Mouse (Mus musculus) liver, embryonic 14.5 days (tissue): ENCODE measurements around the gene Fbxo46. TPM values are rescaled to one million over a fixed set of nuclear protein-coding genes. Genes with fewer than 3 reads are reported as not detected.

Source experiments
- ATAC-seq: fragments of 200-750 bp; cut with Nextera tagmentation; 2 replicates; pipeline ENCODE4 v1.8.0; 2017; ENCODE audit warnings: moderate number of reproducible peaks, mild to moderate bottlenecking, moderate library complexity; ENCODE audit not compliant: insufficient read depth
- DNase-seq, 3 experiments: peaks; one replicate each; pipeline ENCODE4 v3.0.0-alpha.2; 2012 to 2013; ENCODE audit warnings: low read depth in 3 of 3, low spot score in 3 of 3
- H3K27ac ChIP-seq: fragments of 300-500 bp; sonication (generic); 2 replicates; pipeline ENCODE4 v1.5.1; 2014; ENCODE audit warnings: moderate library complexity, mild to moderate bottlenecking, control low read depth, inconsistent platforms
- H3K27me3 ChIP-seq: fragments of 300-500 bp; sonication (generic); 2 replicates; pipeline ENCODE4 v1.6.1; 2014; ENCODE audit warnings: mild to moderate bottlenecking, low read length, moderate library complexity; ENCODE audit not compliant: control insufficient read depth, insufficient read depth
- H3K36me3 ChIP-seq: fragments of 300-500 bp; sonication (generic); replicated peaks from 2 replicates; pipeline ENCODE4 v1.6.1; 2014; ENCODE audit warnings: low read depth; ENCODE audit not compliant: control insufficient read depth, insufficient read depth
- H3K4me1 ChIP-seq, 2 experiments: fragments of 200-500 bp in 1 of 2; fragments of 300-500 bp in 1 of 2; sonication (generic) in 1 of 2; replicated peaks; 2 replicates each; pipeline ENCODE4 v1.6.1; 2012 to 2014; ENCODE audit warnings: antibody characterized with exemption in 1 of 2, inconsistent platforms in 1 of 2, low read length in 1 of 2; ENCODE audit not compliant: control insufficient read depth in 2 of 2, insufficient read depth in 2 of 2
- H3K4me2 ChIP-seq: fragments of 300-500 bp; sonication (generic); 2 replicates; pipeline ENCODE4 v1.6.1; 2014; ENCODE audit warnings: low read depth, mild to moderate bottlenecking, control low read depth, moderate library complexity
- H3K4me3 ChIP-seq, 2 experiments: fragments of 200-500 bp in 1 of 2; fragments of 300-500 bp in 1 of 2; sonication (generic) in 1 of 2; 2 replicates each; pipeline ENCODE4 v1.5.1; 2012 to 2014; ENCODE audit warnings: low read depth in 2 of 2, low read length in 2 of 2, mild to moderate bottlenecking in 2 of 2, control low read depth in 1 of 2, inconsistent platforms in 1 of 2, moderate library complexity in 1 of 2; ENCODE audit not compliant: insufficient read depth in 1 of 2
- H3K9ac ChIP-seq: fragments of 300-500 bp; sonication (generic); replicated peaks from 2 replicates; pipeline ENCODE4 v1.6.1; 2014; ENCODE audit warnings: mild to moderate bottlenecking, control low read depth, moderate library complexity
- H3K9me3 ChIP-seq: fragments of 300-500 bp; sonication (generic); 2 replicates; pipeline ENCODE4 v1.6.1; 2016; ENCODE audit warnings: low read length, mixed read lengths; ENCODE audit not compliant: control insufficient read depth
- CTCF ChIP-seq: IDR thresholded peaks from 2 replicates; pipeline ENCODE4 v1.5.1; 2016; ENCODE audit warnings: antibody characterized with exemption, low read depth, control low read depth
- EP300 ChIP-seq: IDR thresholded peaks from 2 replicates; pipeline ENCODE4 v1.6.1; 2016; ENCODE audit warnings: antibody characterized with exemption, low read depth
- WGBS: fragments of 180-500 bp; shearing (Covaris S2); extraction: QIAGEN DNeasy Blood & Tissue Kit; methylation state at CpG from one replicate; pipeline ENCODE4 v1.1.7; 2014; ENCODE audit not compliant: insufficient replicate concordance; 5-methylcytosine and 5-hydroxymethylcytosine counted together
- polyA plus RNA-seq, 2 experiments: library from polyadenylated mRNA; depleted of rRNA in 1 of 2; stranded (reverse) in 1 of 2; unstranded in 1 of 2; fragments of >200 nt; fragmentation: Nextera tagmentation in 1 of 2; extraction: Ambion mirVana in 1 of 2; gene quantifications; 2 replicates each; pipeline versions ENCODE4 v1.2.1 to v1.2.3; 2012 to 2014

Gene Fbxo46
- polyA plus RNA-seq, 2 experiments: 2.0 to 2.6 TPM

- ATAC-seq: no peak
- H3K4me1 ChIP-seq: peaks cover 0 to 8% of the 10 kb centered on the region in 2 experiments; a peak in 1 of 4 replicates
- no peak overlapping the region for H3K9ac ChIP-seq
- WGBS: 64% methylated on average over 7 of the region's 7 CpGs
- no peak for DNase-seq
- H3K9me3 ChIP-seq: no peaks in the 10 kb centered on the region
- TF ChIP-seq CTCF: no peak
- no peak for TF ChIP-seq EP300
- H3K4me3 ChIP-seq: no peak overlapping the region
- no peaks in the 10 kb centered on the region for H3K36me3 ChIP-seq
- no peak overlapping the region for H3K4me2 ChIP-seq
- H3K27ac ChIP-seq: no peak overlapping the region
- H3K27me3 ChIP-seq: peaks cover 25% of the 10 kb centered on the region
These were observed 20.8 kb upstream of the Fbxo46 start for GRCm38 (mm10) chr7:19098811-19099210.

GRCm38 (mm10) chr7:19100290-19100689 is 19.4 kb upstream of the Fbxo46 start:
- Histone ChIP-seq H3K9ac (no peak overlapping the region), H3K36me3 (no peaks in the 10 kb centered on the region), H3K9me3 (no peaks in the 10 kb centered on the region), H3K4me1 (peaks cover 0 to 8% of the 10 kb centered on the region in 2 experiments; a peak in 1 of 4 replicates), H3K27ac (no peak overlapping the region), H3K4me3 (no peak overlapping the region), H3K27me3 (peaks cover 17% of the 10 kb centered on the region), H3K4me2 (no peak overlapping the region)
- WGBS: 43% methylated on average over 1 of the region's 1 CpGs
- no peak for TF ChIP-seq CTCF
- no peak for TF ChIP-seq EP300
- ATAC-seq: no peak
- DNase-seq: no peak

GRCm38 (mm10) chr7:19103741-19104140 is 15.9 kb upstream of the Fbxo46 start:
- Histone ChIP-seq H3K4me2 (no peak overlapping the region), H3K9ac (no peak overlapping the region), H3K36me3 (no peaks in the 10 kb centered on the region), H3K9me3 (no peaks in the 10 kb centered on the region), H3K27me3 (no peaks in the 10 kb centered on the region), H3K27ac (no peak overlapping the region), H3K4me1 (no peaks in the 10 kb centered on the region), H3K4me3 (no peak overlapping the region)
- ATAC-seq: no peak
- no peak for TF ChIP-seq EP300
- TF ChIP-seq CTCF: no peak
- DNase-seq: no peak

GRCm38 (mm10) chr7:19104486-19104885 is 15.2 kb upstream of the Fbxo46 start:
- 52% methylated on average over 2 of the region's 2 CpGs for WGBS
- Histone ChIP-seq H3K9ac (no peak overlapping the region), H3K27me3 (no peaks in the 10 kb centered on the region), H3K27ac (no peak overlapping the region), H3K4me2 (no peak overlapping the region), H3K4me1 (no peaks in the 10 kb centered on the region), H3K4me3 (no peak overlapping the region), H3K9me3 (no peaks in the 10 kb centered on the region), H3K36me3 (no peaks in the 10 kb centered on the region)
- TF ChIP-seq EP300 (no peak), CTCF (no peak)
- DNase-seq (no peak), ATAC-seq (no peak)

GRCm38 (mm10) chr7:19107436-19107835 is 12.2 kb upstream of the Fbxo46 start:
- no peak overlapping the region for H3K4me3 ChIP-seq
- TF ChIP-seq CTCF (no peak), EP300 (no peak)
- H3K27me3 ChIP-seq: no peaks in the 10 kb centered on the region
- DNase-seq (no peak), ATAC-seq (no peak)
- no peaks in the 10 kb centered on the region for H3K9me3 ChIP-seq
- no peaks in the 10 kb centered on the region for H3K36me3 ChIP-seq
- H3K9ac ChIP-seq: no peak overlapping the region
- no peak overlapping the region for H3K4me2 ChIP-seq
- WGBS: 27% methylated on average over 3 of the region's 3 CpGs
- no peaks in the 10 kb centered on the region for H3K4me1 ChIP-seq
- no peak overlapping the region for H3K27ac ChIP-seq
